Mouse (Mus musculus): ENCODE measurements at regions not wholly inside any gene's neighbourhood (a gene's known extent, or its start where the extent isn't known, plus 50 kb on each side); places are given as distances from the start of the nearest gene placed in this dataset.

DNA sequence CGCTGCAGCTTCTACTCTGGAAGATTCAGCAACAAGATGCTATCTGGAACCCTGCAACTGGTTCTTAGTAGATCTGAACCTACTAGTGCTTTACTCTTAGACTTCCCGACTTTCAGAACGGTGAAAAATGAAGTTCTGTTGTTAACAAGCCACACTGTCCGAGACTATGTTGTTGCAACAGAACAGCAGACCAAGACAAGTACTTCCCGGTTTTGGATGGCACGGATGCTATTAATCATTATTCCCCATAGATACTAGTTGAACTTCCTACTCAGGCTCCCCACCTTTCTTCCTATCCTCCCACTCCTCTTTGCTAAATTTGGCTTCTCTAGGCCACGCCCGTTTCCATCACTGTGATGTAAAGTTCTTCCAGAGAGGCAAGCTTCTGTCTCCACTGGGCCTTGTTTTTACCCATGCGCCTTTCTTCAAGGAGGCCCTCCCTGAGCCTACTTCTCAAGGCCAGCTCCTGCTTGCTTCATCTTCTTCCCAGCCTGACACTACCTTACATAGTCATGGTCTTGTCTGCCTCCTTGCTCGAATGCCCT, 67.7 kb upstream of the 4930432M17Rik start:
- TF ChIP-seq POLR2A (IDR thresholded peaks at IDR 0.05; ENCODE audit: borderline replicate concordance, extremely low read depth, low read depth, low read length) (no peak), CTCF (IDR thresholded peaks at IDR 0.05; ENCODE audit: insufficient read depth, low read length) (no peak)
